Mouse (Mus musculus) frontal cortex, adult (tissue): Measurements from ENCODE around the gene Acta1.

Experiments
- ATAC-seq: cut with Nextera tagmentation; 2 replicates; pipeline ENCODE4 v1.9.2; 2017; ENCODE audit warnings: mild to moderate bottlenecking, moderate library complexity, mixed read lengths; ENCODE audit not compliant: low TSS enrichment

Acta1 gene

GRCm38 (mm10) chr8:123845114-123845513 lies 49.4 kb downstream of the Acta1 start:
- no peak for ATAC-seq

- no peak for ATAC-seq
Observed at GRCm38 (mm10) chr8:123844341-123844740, 50.2 kb downstream of the Acta1 start.

- no peak for ATAC-seq
Observed at GRCm38 (mm10) chr8:123842086-123842485, 52.5 kb downstream of the Acta1 start.
